Mouse (Mus musculus): ENCODE results near the gene Sec24d. TPM values are rescaled to one million over a fixed set of nuclear protein-coding genes. Genes with fewer than 3 reads are reported as not detected.

Gene Sec24d
- 16.5 and 20.0 TPM in 2 replicates for total RNA-seq (2012; rRNA removed)

DNA sequence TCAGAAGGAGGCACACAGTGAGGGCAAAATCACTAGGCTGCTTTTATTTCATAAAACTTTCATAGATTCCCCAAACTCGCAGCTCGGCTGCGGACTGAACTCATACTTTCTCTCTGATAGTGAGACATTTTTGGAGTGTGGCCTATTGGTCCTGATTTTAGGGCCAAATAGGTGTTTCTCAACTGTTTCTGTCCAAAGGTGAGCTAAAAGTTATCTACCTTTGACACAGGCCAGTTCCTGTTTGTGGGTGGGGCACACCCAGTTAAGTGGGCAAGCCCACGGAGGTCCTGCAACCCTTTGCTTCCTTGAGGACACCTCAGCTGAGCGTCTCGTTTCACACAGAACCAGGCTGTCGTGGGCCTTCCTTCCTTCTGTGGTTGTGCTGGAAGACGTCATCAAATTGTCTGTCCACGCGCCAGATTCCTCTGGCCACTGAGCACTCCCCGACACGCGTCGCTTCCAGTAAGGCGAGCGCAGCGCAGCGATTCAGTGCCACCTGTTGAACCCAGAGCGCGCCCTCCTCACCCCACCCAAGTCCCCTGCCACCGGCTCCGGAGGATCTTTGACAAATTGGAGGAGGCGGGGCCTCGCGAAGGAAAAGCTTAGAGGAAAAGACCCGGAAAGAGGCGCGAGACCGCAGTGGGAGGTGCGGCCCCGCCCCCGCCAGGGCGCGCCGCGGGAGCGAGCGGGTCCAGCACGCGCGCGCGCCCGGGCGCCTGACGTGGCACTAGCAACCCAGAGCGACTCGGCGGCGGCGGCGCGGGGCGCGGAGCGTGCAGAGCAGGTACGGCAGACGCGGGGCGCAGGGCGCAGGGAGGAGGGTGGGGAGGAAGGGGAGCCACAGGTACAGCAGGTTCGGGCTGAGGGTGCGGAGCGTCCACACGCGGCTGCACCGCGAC, at the start of gene Sec24d:
Sec24d (plus strand) TSS at position 703 of the 899 bp plus-strand sequence.
- Histone ChIP-seq H3K9me3 (ENCODE audit: control insufficient read depth, insufficient read depth, low read depth, low read length) (no peaks in the 10 kb centered on the region), H3K27ac (ENCODE audit: insufficient read depth, low read depth, low read length, poor library complexity, severe bottlenecking) (no peak within 1 kb of the TSS), H3K4me3 (ENCODE audit: insufficient read depth in 1 of 2, low read depth in 1 of 2, low read length in 2 of 2, poor library complexity in 1 of 2, severe bottlenecking in 1 of 2) (peak within 1 kb of the TSS; percentile 81 to 85), H3K4me1 (ENCODE audit: control insufficient read depth in 2 of 2, insufficient read depth in 2 of 2, low read length in 2 of 2, poor library complexity in 1 of 2) (peaks cover 0 to 2% of the 10 kb centered on the region in 2 experiments; a peak in 1 of 4 replicates), H3K36me3 (ENCODE audit: control insufficient read depth, insufficient read depth, low read length, poor library complexity, severe bottlenecking) (0 out of 2 replicates have a peak, but pooled peaks cover 2% of the 10 kb centered on the region), H3K9ac (ENCODE audit: insufficient read depth, low read depth, low read length, poor library complexity, severe bottlenecking) (peak within 1 kb of the TSS; percentile 66)
- DNase-seq (ENCODE audit: low read depth, low spot score): peak; percentile 72
- in situ Hi-C loops (cut with MboI; ENCODE audit: low sequenced_read_pairs in 2 of 2, unreplicated experiment in 2 of 2): no loop called here
- TF ChIP-seq HCFC1 (IDR thresholded peaks at IDR 0.05; ENCODE audit: borderline replicate concordance, insufficient read depth, low read length): no peak; the same call in 1 of the 2 replicates
- no peak for TF ChIP-seq CHD2 (IDR thresholded peaks at IDR 0.05; ENCODE audit: low read depth, low read length)
- TF ChIP-seq MAFK (IDR thresholded peaks at IDR 0.05; ENCODE audit: insufficient read depth, low read depth, low read length): no peak
- no peak for TF ChIP-seq ZC3H11A (IDR thresholded peaks at IDR 0.05; ENCODE audit: borderline replicate concordance, low read depth, low read length)
- no peak for TF ChIP-seq ZNF384 (IDR thresholded peaks at IDR 0.05; ENCODE audit: low read depth, low read length)

DNA sequence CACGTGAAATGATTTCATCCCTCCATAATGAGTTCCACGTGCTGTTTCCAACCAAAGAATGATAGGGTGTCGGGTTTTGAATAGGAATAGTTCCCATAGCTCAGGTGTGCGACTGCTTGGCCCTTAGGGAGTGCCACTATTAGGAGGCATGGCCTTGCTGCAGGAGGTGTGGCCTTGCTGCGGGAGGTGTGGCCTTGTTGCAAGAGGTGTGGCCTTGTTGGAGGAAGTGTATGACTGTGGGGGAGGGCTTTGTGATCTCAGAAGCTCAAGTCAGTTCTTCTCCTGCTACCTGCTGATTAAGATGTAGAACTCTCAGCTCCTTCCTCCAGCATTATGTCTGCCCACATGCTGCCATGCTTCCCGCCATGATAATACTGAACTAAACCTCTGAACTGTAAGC, 48.6 kb upstream of the Sec24d start:
- DNase-seq (ENCODE audit: low read depth, low spot score): peak; percentile 21
- H3K9ac ChIP-seq (ENCODE audit: insufficient read depth, low read depth, low read length, poor library complexity, severe bottlenecking): no peak overlapping the region
- H3K4me3 ChIP-seq (ENCODE audit: insufficient read depth in 1 of 2, low read depth in 1 of 2, low read length in 2 of 2, poor library complexity in 1 of 2, severe bottlenecking in 1 of 2): no peak overlapping the region
- no peak overlapping the region for H3K27ac ChIP-seq (ENCODE audit: insufficient read depth, low read depth, low read length, poor library complexity, severe bottlenecking)
- H3K9me3 ChIP-seq (ENCODE audit: control insufficient read depth, insufficient read depth, low read depth, low read length): no peaks in the 10 kb centered on the region
- in situ Hi-C loops (cut with MboI; ENCODE audit: low sequenced_read_pairs in 2 of 2, unreplicated experiment in 2 of 2): no loop called here
- no peaks in the 10 kb centered on the region for H3K36me3 ChIP-seq (ENCODE audit: control insufficient read depth, insufficient read depth, low read length, poor library complexity, severe bottlenecking)
- TF ChIP-seq HCFC1 (IDR thresholded peaks at IDR 0.05; ENCODE audit: borderline replicate concordance, insufficient read depth, low read length) (no peak), MAFK (IDR thresholded peaks at IDR 0.05; ENCODE audit: insufficient read depth, low read depth, low read length) (no peak), ZC3H11A (IDR thresholded peaks at IDR 0.05; ENCODE audit: borderline replicate concordance, low read depth, low read length) (no peak), CHD2 (IDR thresholded peaks at IDR 0.05; ENCODE audit: low read depth, low read length) (no peak), ZNF384 (IDR thresholded peaks at IDR 0.05; ENCODE audit: low read depth, low read length) (no peak)
- peaks cover 0 to 3% of the 10 kb centered on the region in 2 experiments; a peak in 1 of 4 replicates for H3K4me1 ChIP-seq (ENCODE audit: control insufficient read depth in 2 of 2, insufficient read depth in 2 of 2, low read length in 2 of 2, poor library complexity in 1 of 2)

DNA sequence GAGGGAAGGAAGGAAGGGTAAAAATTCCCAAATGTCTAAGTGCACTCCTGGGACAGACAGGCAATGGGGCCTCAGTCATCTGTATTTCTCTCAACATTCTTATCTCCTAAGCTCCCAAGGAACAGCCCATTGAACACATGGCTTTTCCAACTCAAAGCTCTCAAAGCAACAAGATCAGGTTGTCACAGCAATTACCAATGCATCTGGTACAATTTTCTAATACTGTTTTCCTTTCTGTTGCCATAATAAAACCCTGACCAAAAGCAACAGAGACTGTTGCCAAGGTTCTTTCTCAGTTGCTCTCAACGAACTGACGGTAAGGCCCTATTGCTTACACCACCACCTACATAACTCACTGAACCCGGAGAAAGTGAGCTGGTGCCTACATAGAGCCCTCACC, 40.0 kb upstream of the Sec24d start:
- no peak for TF ChIP-seq ZNF384 (IDR thresholded peaks at IDR 0.05; ENCODE audit: low read depth, low read length)
- no peak for TF ChIP-seq MAFK (IDR thresholded peaks at IDR 0.05; ENCODE audit: insufficient read depth, low read depth, low read length)
- no peak for TF ChIP-seq HCFC1 (IDR thresholded peaks at IDR 0.05; ENCODE audit: borderline replicate concordance, insufficient read depth, low read length)
- no peak for TF ChIP-seq ZC3H11A (IDR thresholded peaks at IDR 0.05; ENCODE audit: borderline replicate concordance, low read depth, low read length)
- TF ChIP-seq CHD2 (IDR thresholded peaks at IDR 0.05; ENCODE audit: low read depth, low read length): no peak
- Histone ChIP-seq H3K9me3 (ENCODE audit: control insufficient read depth, insufficient read depth, low read depth, low read length) (no peaks in the 10 kb centered on the region), H3K36me3 (ENCODE audit: control insufficient read depth, insufficient read depth, low read length, poor library complexity, severe bottlenecking) (no peaks in the 10 kb centered on the region), H3K27ac (ENCODE audit: insufficient read depth, low read depth, low read length, poor library complexity, severe bottlenecking) (no peak overlapping the region), H3K9ac (ENCODE audit: insufficient read depth, low read depth, low read length, poor library complexity, severe bottlenecking) (no peak overlapping the region), H3K4me3 (ENCODE audit: insufficient read depth in 1 of 2, low read depth in 1 of 2, low read length in 2 of 2, poor library complexity in 1 of 2, severe bottlenecking in 1 of 2) (no peak overlapping the region), H3K4me1 (ENCODE audit: control insufficient read depth in 2 of 2, insufficient read depth in 2 of 2, low read length in 2 of 2, poor library complexity in 1 of 2) (no peaks in the 10 kb centered on the region)
- in situ Hi-C loops (cut with MboI; ENCODE audit: low sequenced_read_pairs in 2 of 2, unreplicated experiment in 2 of 2): no loop called here
- no peak for DNase-seq (ENCODE audit: low read depth, low spot score)

DNA sequence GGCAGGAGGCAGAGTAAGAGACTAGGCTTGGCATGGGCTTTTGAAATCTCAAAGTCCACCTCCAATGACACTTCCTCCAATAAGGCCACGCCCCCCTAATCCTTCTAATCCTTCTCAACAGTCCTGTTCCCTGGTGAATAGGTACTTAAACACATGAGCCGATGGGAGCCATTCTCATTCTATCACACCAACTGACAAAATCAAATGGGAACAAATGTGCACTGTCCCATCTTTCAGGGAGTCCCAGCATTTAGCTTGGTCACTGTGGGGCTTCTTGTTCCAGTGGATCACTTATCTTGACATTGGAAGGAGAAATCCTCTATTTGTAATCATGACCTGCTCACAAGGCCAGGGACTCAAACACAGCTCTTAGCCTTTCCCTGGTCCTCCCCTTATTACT, 35.6 kb upstream of the Sec24d start:
- no peaks in the 10 kb centered on the region for H3K36me3 ChIP-seq (ENCODE audit: control insufficient read depth, insufficient read depth, low read length, poor library complexity, severe bottlenecking)
- H3K9ac ChIP-seq (ENCODE audit: insufficient read depth, low read depth, low read length, poor library complexity, severe bottlenecking): no peak overlapping the region
- TF ChIP-seq MAFK (IDR thresholded peaks at IDR 0.05; ENCODE audit: insufficient read depth, low read depth, low read length) (no peak), CHD2 (IDR thresholded peaks at IDR 0.05; ENCODE audit: low read depth, low read length) (no peak), ZC3H11A (IDR thresholded peaks at IDR 0.05; ENCODE audit: borderline replicate concordance, low read depth, low read length) (no peak), ZNF384 (IDR thresholded peaks at IDR 0.05; ENCODE audit: low read depth, low read length) (no peak), HCFC1 (IDR thresholded peaks at IDR 0.05; ENCODE audit: borderline replicate concordance, insufficient read depth, low read length) (no peak)
- in situ Hi-C loops (cut with MboI; ENCODE audit: low sequenced_read_pairs in 2 of 2, unreplicated experiment in 2 of 2): no loop called here
- H3K27ac ChIP-seq (ENCODE audit: insufficient read depth, low read depth, low read length, poor library complexity, severe bottlenecking): no peak overlapping the region
- H3K4me3 ChIP-seq (ENCODE audit: insufficient read depth in 1 of 2, low read depth in 1 of 2, low read length in 2 of 2, poor library complexity in 1 of 2, severe bottlenecking in 1 of 2): no peak overlapping the region
- no peaks in the 10 kb centered on the region for H3K4me1 ChIP-seq (ENCODE audit: control insufficient read depth in 2 of 2, insufficient read depth in 2 of 2, low read length in 2 of 2, poor library complexity in 1 of 2)
- H3K9me3 ChIP-seq (ENCODE audit: control insufficient read depth, insufficient read depth, low read depth, low read length): no peaks in the 10 kb centered on the region
- DNase-seq (ENCODE audit: low read depth, low spot score): no peak

Data from ES-E14 (cell line).